Mouse (Mus musculus) frontal cortex, adult 2 months (tissue): ENCODE results near the gene Cpsf4. TPM values are rescaled to one million over a fixed set of nuclear protein-coding genes. Genes with fewer than 3 reads are reported as not detected.
A peak's percentile ranks its signal among the peaks of the same experiment; 100 is the strongest.
"Not testable (repeated sequence)": the region's sequence is repeated elsewhere in the genome, so short reads cannot be mapped to it uniquely, and the experiment has no call there.

Experiments
- DNase-seq, 2 experiments: peaks; one replicate each; pipeline ENCODE4 v3.0.0; 2022; ENCODE audit warnings: low spot score in 1 of 2; ENCODE audit errors: extremely low spot score in 1 of 2
- polyA plus RNA-seq: library from polyadenylated mRNA; depleted of rRNA; stranded (reverse); fragments of >200 nt; gene quantifications from 2 replicates; pipeline ENCODE4 v1.2.3, GENCODE M21; 2012; rRNA removed

Cpsf4 gene
- polyA plus RNA-seq, 1 experiment, result 57.8 TPM

DNA sequence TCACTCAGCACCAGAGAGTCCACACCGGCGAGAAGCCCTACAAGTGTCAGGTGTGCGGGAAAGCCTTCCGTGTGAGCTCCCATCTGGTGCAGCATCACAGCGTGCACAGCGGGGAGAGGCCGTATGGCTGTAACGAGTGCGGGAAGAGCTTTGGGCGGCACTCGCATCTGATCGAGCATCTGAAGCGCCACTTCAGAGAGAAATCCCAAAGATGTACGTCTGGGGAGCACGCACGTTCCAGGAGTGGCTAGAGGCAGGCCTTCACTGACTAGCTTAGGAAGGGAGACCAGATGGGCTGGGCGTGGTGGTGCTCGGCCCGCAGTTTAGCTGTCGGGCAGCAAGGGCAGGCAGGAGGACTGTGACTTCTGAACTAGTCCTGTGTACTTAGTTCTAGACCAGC lies 51.7 kb downstream of the Cpsf4 start:
- DNase-seq, result no peak

DNA sequence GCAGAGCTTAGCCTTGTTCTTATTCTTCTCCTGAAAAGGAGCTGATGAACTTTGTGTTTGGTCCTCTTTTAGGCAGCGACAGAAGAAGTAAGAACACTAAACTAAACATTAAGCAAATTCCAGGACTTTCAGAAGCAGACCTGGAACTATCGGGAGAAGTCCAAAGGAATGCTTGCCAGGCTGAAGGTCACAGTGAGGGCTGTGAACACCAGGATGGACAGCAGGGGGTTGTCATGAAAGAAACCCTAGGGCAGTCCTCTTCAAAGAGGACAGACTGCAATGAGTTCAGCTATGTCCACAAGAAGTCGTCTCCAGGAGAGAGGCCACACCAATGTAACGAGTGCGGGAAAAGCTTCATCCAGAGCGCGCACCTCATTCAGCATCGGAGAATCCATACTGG lies 53.0 kb downstream of the Cpsf4 start:
- DNase-seq, result no peak

DNA sequence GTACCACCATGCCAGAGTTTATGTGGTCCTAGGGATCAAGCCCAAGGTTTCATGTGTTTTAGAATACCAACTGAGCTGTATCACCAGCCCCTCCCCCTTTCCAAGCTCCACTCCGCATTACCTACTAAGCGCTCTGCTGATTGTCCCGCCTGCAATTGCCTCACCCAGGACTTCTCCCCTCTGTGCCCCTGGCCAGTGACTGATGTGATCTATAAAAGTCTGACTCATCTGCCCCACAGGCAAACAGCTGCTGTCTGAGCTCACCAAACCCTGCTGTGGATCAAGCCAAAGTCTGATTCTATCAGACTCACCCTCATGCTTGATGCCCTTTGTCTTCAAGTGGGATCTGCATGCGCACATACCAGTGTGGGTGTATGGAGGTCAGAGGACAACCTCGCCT lies 55.8 kb downstream of the Cpsf4 start:
- DNase-seq, result no peak

DNA sequence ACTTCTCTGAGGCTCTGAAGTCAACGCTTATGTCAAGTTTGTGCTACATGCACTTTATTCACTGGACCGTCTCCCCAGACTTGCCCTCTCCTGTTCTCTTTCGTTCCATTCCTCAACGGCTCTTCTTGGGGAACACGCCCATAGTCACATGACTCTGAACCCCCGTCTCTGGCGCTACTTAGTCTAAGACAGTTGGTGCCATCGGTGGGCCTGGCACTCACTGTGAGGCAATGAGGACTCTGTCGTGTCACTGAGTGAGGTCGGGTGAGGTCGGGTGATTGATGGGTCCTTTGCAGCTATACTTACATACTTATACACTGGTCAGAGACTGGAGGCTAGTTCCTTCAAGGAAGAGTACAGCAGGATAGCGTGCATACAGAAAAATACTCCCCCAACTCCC lies 56.4 kb downstream of the Cpsf4 start:
- no peak for DNase-seq

DNA sequence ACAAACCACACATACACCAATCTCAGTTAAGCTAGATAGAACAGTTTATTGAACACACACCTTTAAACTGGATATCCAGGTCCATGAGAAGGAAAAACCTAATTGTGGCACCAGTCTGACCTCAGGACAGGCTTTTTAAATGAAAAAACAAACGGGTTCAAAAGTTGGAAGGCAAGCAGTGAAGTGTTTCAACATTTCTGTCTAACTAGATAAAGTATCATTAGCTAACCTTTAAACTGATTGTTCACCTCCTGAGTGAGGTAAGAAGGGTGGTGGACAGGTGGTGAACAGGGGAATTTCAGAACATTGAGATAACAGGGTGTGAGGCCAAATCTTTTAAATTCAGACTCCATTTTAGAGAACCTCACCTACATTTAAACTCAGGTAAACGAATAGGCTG lies 59.4 kb downstream of the Cpsf4 start:
- no peak for DNase-seq

DNA sequence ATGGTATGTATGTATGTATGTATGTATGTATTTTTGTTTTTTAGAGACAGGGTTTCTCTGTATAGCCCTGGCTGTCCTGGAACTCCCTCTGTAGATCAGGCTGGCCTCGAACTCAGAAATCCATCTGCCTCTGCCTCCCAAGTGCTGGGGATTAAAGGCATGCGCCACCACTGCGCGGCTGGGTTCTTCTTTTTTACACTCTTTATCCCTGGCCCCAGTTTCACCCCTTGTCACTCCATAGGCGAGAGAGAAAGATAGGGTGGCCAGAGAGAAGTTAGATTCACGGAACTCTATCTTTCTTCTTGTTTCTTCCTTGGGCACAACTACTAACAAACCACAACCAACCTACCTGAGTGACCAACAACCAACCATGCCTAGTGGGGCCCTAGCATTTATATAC lies 62.3 kb downstream of the Cpsf4 start:
- not testable (repeated sequence) for DNase-seq

DNA sequence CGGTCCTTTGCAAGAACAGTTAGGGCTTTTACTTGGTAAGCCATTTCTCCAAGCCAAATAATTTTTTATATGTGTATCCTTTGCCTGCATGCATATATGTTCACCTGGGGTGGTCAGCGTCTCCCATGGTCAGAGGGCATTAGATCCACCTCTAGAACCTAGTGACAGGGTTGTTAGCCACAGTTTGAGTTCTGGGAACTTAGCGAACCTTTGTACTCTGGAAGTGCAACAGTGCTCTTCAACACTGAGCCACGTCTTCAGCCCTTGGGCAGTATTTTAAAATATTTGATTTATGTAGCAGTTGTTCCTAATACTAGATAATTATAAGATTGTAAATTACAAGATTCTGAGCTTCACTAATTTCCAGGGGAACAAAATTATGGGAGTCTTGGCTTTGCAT lies 63.6 kb downstream of the Cpsf4 start:
- DNase-seq, result no peak

DNA sequence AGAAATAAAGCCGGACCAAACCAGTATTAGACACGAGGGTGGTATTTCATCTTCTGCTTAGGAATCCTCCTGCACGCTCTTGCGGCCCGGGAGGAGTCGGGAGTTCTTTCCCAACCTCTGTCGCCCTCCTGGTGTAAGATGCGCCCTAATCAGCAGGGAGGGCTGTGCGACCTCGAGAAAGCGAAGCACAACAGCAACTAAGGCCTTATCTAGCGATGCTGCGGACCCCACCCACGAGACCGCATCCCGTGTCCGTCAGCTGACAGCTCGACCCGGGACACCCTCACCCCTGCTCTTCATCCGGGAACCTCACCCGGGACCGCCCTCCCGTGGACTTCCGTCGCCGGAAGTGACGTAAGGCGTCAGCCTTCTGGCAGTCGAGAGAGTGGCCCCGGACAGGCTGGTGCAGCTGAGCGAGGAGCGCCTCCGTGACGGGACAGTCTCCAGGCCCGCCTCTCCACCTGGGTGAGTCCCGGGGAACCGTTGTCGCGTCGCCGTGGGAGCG lies 64.4 kb downstream of the Cpsf4 start, which contains the start of gene Zfp655:
TSS of gene Zfp655 (plus strand) at position 349 of the 505 bp plus-strand sequence.
- peak; percentile 96 to 99 for DNase-seq

Other genes with a start within 250 kb of the Cpsf4 start
- gene Smurf1, start 201.4 kb upstream of the Cpsf4 start, polyA plus RNA-seq, result 25.6 and 28.2 TPM in 2 replicates
- gene Gm4871, start 134.5 kb upstream of the Cpsf4 start, polyA plus RNA-seq, result not detected in 2 replicates
- gene 1700018F24Rik, start 124.2 kb upstream of the Cpsf4 start, polyA plus RNA-seq, result not detected in 2 replicates
- gene Arpc1a, start 83.4 kb upstream of the Cpsf4 start, polyA plus RNA-seq, result 210 and 216 TPM in 2 replicates
- not detected in 2 replicates for gene Kpna7, start 83.2 kb upstream of the Cpsf4 start, polyA plus RNA-seq
- gene Arpc1b, start 53.0 kb upstream of the Cpsf4 start, polyA plus RNA-seq, result 71.6 and 73.6 TPM in 2 replicates
- gene Pdap1, start 27.0 kb upstream of the Cpsf4 start, polyA plus RNA-seq, result 97.9 and 101 TPM in 2 replicates
- gene Bud31, start 26.9 kb upstream of the Cpsf4 start, polyA plus RNA-seq, result 92.0 and 93.3 TPM in 2 replicates
- gene Ptcd1, start 105 bp upstream of the Cpsf4 start, polyA plus RNA-seq, result 19.3 and 21.1 TPM in 2 replicates
- 324 and 327 TPM in 2 replicates for gene Atp5j2, start 24.8 kb downstream of the Cpsf4 start, polyA plus RNA-seq
- 6.6 and 8.5 TPM in 2 replicates for gene Zkscan14, start 34.7 kb downstream of the Cpsf4 start, polyA plus RNA-seq
- gene Zkscan5, start 37.3 kb downstream of the Cpsf4 start, polyA plus RNA-seq, result 9.5 and 9.7 TPM in 2 replicates
- gene Zfp655, start 64.5 kb downstream of the Cpsf4 start, polyA plus RNA-seq, result 20.8 and 20.9 TPM in 2 replicates
- 13.9 and 16.1 TPM in 2 replicates for gene Zscan25, start 113.3 kb downstream of the Cpsf4 start, polyA plus RNA-seq
- gene Cyp3a57, start 178.1 kb downstream of the Cpsf4 start, polyA plus RNA-seq, result not detected in 2 replicates